Mouse (Mus musculus): ENCODE measurements around the gene A730046J19Rik. TPM values are rescaled to one million over a fixed set of nuclear protein-coding genes. Genes with fewer than 3 reads are reported as not detected.

The A730046J19Rik gene
- 0.09 and 0.15 TPM in 2 replicates for polyA plus RNA-seq (2021; fragmentation: Nextera tagmentation)
- long read RNA-seq, experiment 1 = 0 reads
- long read RNA-seq, experiment 2 = 0 reads

DNA sequence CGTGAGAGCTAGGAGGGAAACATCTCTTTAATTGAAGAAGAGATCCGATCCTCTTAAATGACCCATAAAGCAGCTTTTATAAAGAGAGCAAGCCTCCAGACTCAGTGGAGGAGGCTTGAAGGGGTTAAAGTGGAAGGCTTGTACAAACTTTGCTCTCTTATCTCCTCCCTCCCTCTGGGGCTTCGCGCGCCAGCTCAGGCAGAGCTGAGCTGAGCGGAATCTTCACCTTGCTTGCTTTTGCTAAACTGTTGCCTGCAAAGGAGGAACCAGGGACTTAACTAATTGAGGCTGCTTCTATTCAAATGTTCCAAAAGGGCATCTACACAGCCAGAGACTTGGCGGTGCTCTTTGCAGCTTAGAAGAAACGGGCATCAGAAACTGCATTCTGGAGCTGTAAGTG lies at the start of gene A730046J19Rik:
TSS of gene A730046J19Rik (plus strand) at position 173 of the 400 bp plus-strand sequence.

Other genes with a start within 250 kb of the A730046J19Rik start
- gene Dcx, start 220.4 kb upstream of the A730046J19Rik start, polyA plus RNA-seq (2021; fragmentation: Nextera tagmentation) = 0.98 and 1.1 TPM in 2 replicates
- gene Alg13, start 164.1 kb downstream of the A730046J19Rik start, polyA plus RNA-seq (2021; fragmentation: Nextera tagmentation) = 3.6 and 3.8 TPM in 2 replicates